Mouse (Mus musculus): ENCODE measurements at regions not wholly inside any gene's neighbourhood (a gene's known extent, or its start where the extent isn't known, plus 50 kb on each side); places are given as distances from the start of the nearest gene placed in this dataset.

DNA sequence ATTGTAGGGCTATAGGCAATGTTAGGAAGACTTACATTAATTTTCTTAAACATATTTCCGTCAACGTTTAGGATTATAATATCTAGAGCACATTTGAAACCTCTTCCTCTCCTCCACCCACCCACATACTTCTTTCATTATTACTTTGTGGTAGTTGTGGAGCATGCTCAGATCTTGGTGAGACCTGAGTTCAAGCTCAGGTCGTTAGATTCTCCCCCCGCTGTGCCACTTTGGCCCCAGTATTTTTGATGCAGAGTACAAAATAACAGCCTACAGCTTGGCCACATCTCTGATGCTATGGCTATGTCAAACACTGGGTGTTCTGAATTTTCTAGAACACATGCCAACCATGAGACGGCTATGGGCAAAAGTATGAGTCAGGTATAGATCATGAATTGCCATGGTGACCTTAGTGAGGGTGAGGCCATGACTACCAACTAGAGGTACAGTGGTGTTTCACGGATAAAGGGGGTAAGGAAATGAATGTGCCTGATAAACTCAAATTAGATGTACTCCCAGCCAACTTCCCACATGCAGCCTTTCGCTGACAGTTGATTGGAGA, 68.5 kb upstream of the H2afz start:
- TF ChIP-seq MAX (IDR thresholded peaks at IDR 0.05; ENCODE audit: low read depth) (no peak), USF1 (IDR thresholded peaks at IDR 0.05; ENCODE audit: low read depth) (no peak), SRF (IDR thresholded peaks at IDR 0.05; ENCODE audit: control insufficient read depth, insufficient read length, low read depth) (no peak), POLR2A (IDR thresholded peaks at IDR 0.05; ENCODE audit: insufficient read length, low read depth) (no peak), REST (IDR thresholded peaks at IDR 0.05; ENCODE audit: insufficient read depth, insufficient read length) (no peak), MYOD1 (IDR thresholded peaks at IDR 0.05; ENCODE audit: control insufficient read depth in 1 of 3, insufficient read length in 2 of 3, low read depth in 2 of 3) (no peak), MYOG (IDR thresholded peaks at IDR 0.05; ENCODE audit: control insufficient read depth in 1 of 3, insufficient read depth in 1 of 3, insufficient read length in 2 of 3, low read depth in 2 of 3) (no peak), TCF12 (IDR thresholded peaks at IDR 0.05; ENCODE audit: insufficient read depth, poor library complexity, severe bottlenecking) (no peak), CEBPB (IDR thresholded peaks at IDR 0.05; ENCODE audit: insufficient read depth, poor library complexity, severe bottlenecking) (no peak), E2F4 (IDR thresholded peaks at IDR 0.05; ENCODE audit: insufficient read depth) (no peak), POLR2AphosphoS2 (IDR thresholded peaks at IDR 0.05; ENCODE audit: insufficient read length, low read depth) (no peak)
